Mouse (Mus musculus): Measurements from ENCODE around the gene Zfy2.

The Zfy2 gene

GRCm38 (mm10) chrY:2170309-2170708 lies at the start of gene Zfy2:
Gene Zfy2 (minus strand): TSS chrY:2170409.
- DNase-seq = no peak

All from cerebellum, adult 18-20 months (tissue).